Mouse (Mus musculus) midbrain, embryonic 15.5 days (tissue): ENCODE measurements around the gene Zfp809. TPM values are rescaled to one million over a fixed set of nuclear protein-coding genes. Genes with fewer than 3 reads are reported as not detected.

Experiments used
- ATAC-seq: fragments of 200-750 bp; cut with Nextera tagmentation; replicated peaks from 2 replicates; pipeline ENCODE4 v1.8.0; 2017; ENCODE audit warnings: moderate TSS enrichment
- H3K27ac ChIP-seq: fragments of 300-500 bp; sonication (generic); 2 replicates; pipeline ENCODE4 v1.5.1; 2015; ENCODE audit warnings: mild to moderate bottlenecking, inconsistent platforms
- H3K27me3 ChIP-seq: fragments of 300-500 bp; sonication (generic); replicated peaks from 2 replicates; pipeline ENCODE4 v1.6.1; 2015; ENCODE audit warnings: inconsistent platforms
- H3K36me3 ChIP-seq: fragments of 300-500 bp; sonication (generic); replicated peaks from 2 replicates; pipeline ENCODE4 v1.6.1; 2015; ENCODE audit warnings: inconsistent platforms
- H3K4me1 ChIP-seq: fragments of 300-500 bp; sonication (generic); 2 replicates; pipeline ENCODE4 v1.6.1; 2015; ENCODE audit warnings: inconsistent platforms
- H3K4me2 ChIP-seq: fragments of 300-500 bp; sonication (generic); 2 replicates; pipeline ENCODE4 v1.6.1; 2015; ENCODE audit warnings: inconsistent platforms, mild to moderate bottlenecking, moderate library complexity
- H3K4me3 ChIP-seq: fragments of 300-500 bp; sonication (generic); 2 replicates; pipeline ENCODE4 v1.5.1; 2015; ENCODE audit warnings: mild to moderate bottlenecking, inconsistent platforms
- H3K9ac ChIP-seq: fragments of 300-500 bp; sonication (generic); 2 replicates; pipeline ENCODE4 v1.6.1; 2015; ENCODE audit warnings: mild to moderate bottlenecking, inconsistent platforms
- H3K9me3 ChIP-seq: fragments of 300-500 bp; sonication (generic); 2 replicates; pipeline ENCODE4 v1.6.1; 2016; ENCODE audit warnings: inconsistent platforms
- WGBS: fragments of 180-500 bp; shearing (Covaris S2); methylation state at CpG from one replicate; pipeline ENCODE4 v1.1.7; 2015; ENCODE audit warnings: mixed read lengths; 5-methylcytosine and 5-hydroxymethylcytosine counted together
- polyA plus RNA-seq: library from polyadenylated mRNA; unstranded; fragments of >200 nt; fragmentation: Nextera tagmentation; extraction: Ambion mirVana; gene quantifications from 2 replicates; pipeline ENCODE4 v1.2.1, GENCODE M21; 2015

The Zfp809 gene
- polyA plus RNA-seq, 1 experiment from 2014 or later = 11.4 TPM

GRCm38 (mm10) chr9:22278733-22279132 is 53.2 kb downstream of the Zfp809 start:
- Histone ChIP-seq H3K9ac (no peak overlapping the region), H3K27me3 (no peaks in the 10 kb centered on the region), H3K4me2 (no peak overlapping the region), H3K27ac (no peak overlapping the region), H3K4me3 (no peak overlapping the region), H3K4me1 (no peaks in the 10 kb centered on the region), H3K36me3 (peaks cover 80% of the 10 kb centered on the region), H3K9me3 (peaks cover 58% of the 10 kb centered on the region)
- no peak for ATAC-seq
- 99% methylated on average over 4 of the region's 4 CpGs for whole genome bisulfite sequencing

Other genes starting within 250 kb of the Zfp809 start
- 1.1 and 1.8 TPM in 2 replicates for gene Rgl3, start 236.3 kb upstream of the Zfp809 start, polyA plus RNA-seq
- 4.8 and 6.4 TPM in 2 replicates for gene Ccdc151, start 223.1 kb upstream of the Zfp809 start, polyA plus RNA-seq
- 94.6 and 103 TPM in 2 replicates for gene Prkcsh, start 222.9 kb upstream of the Zfp809 start, polyA plus RNA-seq
- 110 and 113 TPM in 2 replicates for gene Elavl3, start 173.7 kb upstream of the Zfp809 start, polyA plus RNA-seq
- gene Gm49318, start 154.5 kb upstream of the Zfp809 start, polyA plus RNA-seq = not detected in 2 replicates
- 21.7 and 22.5 TPM in 2 replicates for gene Zfp653, start 154.3 kb upstream of the Zfp809 start, polyA plus RNA-seq
- 58.8 and 59.4 TPM in 2 replicates for gene Ecsit, start 140.3 kb upstream of the Zfp809 start, polyA plus RNA-seq
- gene Cnn1, start 126.5 kb upstream of the Zfp809 start, polyA plus RNA-seq = 1.9 and 2.4 TPM in 2 replicates
- gene Elof1, start 108.5 kb upstream of the Zfp809 start, polyA plus RNA-seq = 181 and 198 TPM in 2 replicates
- 0.66 and 0.96 TPM in 2 replicates for gene Acp5, start 90.0 kb upstream of the Zfp809 start, polyA plus RNA-seq
- gene Pigyl, start 68.9 kb upstream of the Zfp809 start, polyA plus RNA-seq = 84.2 and 85.7 TPM in 2 replicates
- 0.41 and 0.48 TPM in 2 replicates for gene Zfp872, start 37.6 kb upstream of the Zfp809 start, polyA plus RNA-seq
- gene Zfp599, start 34.2 kb downstream of the Zfp809 start, polyA plus RNA-seq = 11.4 and 13.2 TPM in 2 replicates
- gene Zfp810, start 81.9 kb downstream of the Zfp809 start, polyA plus RNA-seq = 32.4 and 39.2 TPM in 2 replicates
- 4.5 and 4.7 TPM in 2 replicates for gene Anln, start 163.5 kb downstream of the Zfp809 start, polyA plus RNA-seq
- 15.9 and 16.6 TPM in 2 replicates for gene 9530077C05Rik, start 185.8 kb downstream of the Zfp809 start, polyA plus RNA-seq
- not detected in 2 replicates for gene Gm17545, start 228.6 kb downstream of the Zfp809 start, polyA plus RNA-seq
- gene Rp9, start 244.0 kb downstream of the Zfp809 start, polyA plus RNA-seq = 70.9 TPM in 2 replicates